Mouse (Mus musculus): ENCODE results near the gene Ldhal6b. TPM values are rescaled to one million over a fixed set of nuclear protein-coding genes. Genes with fewer than 3 reads are reported as not detected.

The Ldhal6b gene
- polyA plus RNA-seq, 1 experiment from 2014 or later = not detected

DNA sequence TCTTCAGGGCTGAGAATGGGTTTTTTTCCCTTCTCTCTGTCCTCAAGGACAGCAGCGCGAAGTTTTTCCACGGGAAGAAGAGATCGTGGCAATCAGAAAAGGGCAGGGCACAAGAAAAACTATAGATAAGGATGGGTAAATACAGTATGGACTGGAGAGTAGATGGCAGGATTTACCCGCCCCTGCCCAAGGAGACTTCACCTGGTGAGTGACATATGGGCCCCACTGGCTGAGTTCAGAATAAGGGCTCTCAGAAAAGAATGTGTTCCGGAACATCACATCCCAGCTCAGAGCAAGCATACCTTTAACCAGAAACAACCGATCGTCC, 21.2 kb upstream of the Ldhal6b start:
- peak overlapping the region; percentile 91 for H3K9ac ChIP-seq (ENCODE audit: low read length)
- peaks cover 11% of the 10 kb centered on the region; the same call in 1 of the 2 replicates for H3K4me1 ChIP-seq (ENCODE audit: control insufficient read depth, insufficient read depth, low read length)
- H3K27ac ChIP-seq (ENCODE audit: low read length) = peak overlapping the region; percentile 56; the same call in 1 of the 2 replicates
- H3K4me3 ChIP-seq (replicated peaks; ENCODE audit: low read length) = peak overlapping the region; percentile 82
- H3K9me3 ChIP-seq (replicated peaks; ENCODE audit: control insufficient read depth, low read length) = no peaks in the 10 kb centered on the region
- no peak; the same call in 1 of the 2 replicates for ATAC-seq (ENCODE audit: insufficient read depth, low FRiP score)
- WGBS = 1% methylated on average over 8 of the region's 8 CpGs
- no peaks in the 10 kb centered on the region for H3K27me3 ChIP-seq (ENCODE audit: control insufficient read depth, insufficient read depth, low read length)
- peak overlapping the region; percentile 93 for H3K4me2 ChIP-seq (ENCODE audit: low read depth, low read length)
- no peaks in the 10 kb centered on the region for H3K36me3 ChIP-seq (ENCODE audit: control insufficient read depth, insufficient read depth, low read length)

DNA sequence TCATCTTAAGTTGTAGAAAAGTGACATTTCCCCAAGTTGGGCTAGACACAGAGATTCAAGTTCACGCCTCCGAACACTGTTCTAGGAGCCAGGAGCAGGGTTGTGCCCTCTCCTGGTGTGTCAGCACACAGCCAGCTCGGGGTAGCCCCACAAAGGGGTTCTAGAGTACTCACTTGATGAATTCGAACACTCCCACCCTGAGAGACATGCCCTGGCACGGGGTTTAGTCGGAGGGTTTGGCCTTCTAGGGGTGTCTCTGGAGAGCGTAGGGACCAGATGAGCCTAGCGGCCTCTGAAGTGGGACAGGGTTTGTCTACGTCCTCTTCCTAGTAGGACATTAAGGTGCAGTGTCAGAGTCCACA, 11.2 kb upstream of the Ldhal6b start:
- H3K36me3 ChIP-seq (ENCODE audit: control insufficient read depth, insufficient read depth, low read length) = no peaks in the 10 kb centered on the region
- H3K9ac ChIP-seq (ENCODE audit: low read length) = no peak overlapping the region
- H3K27ac ChIP-seq (ENCODE audit: low read length) = no peak overlapping the region
- H3K9me3 ChIP-seq (replicated peaks; ENCODE audit: control insufficient read depth, low read length) = no peaks in the 10 kb centered on the region
- WGBS = 80% methylated on average over 9 of the region's 9 CpGs
- ATAC-seq (ENCODE audit: insufficient read depth, low FRiP score) = peak; percentile 45; the same call in 1 of the 2 replicates
- H3K4me2 ChIP-seq (ENCODE audit: low read depth, low read length) = no peak overlapping the region
- no peaks in the 10 kb centered on the region for H3K27me3 ChIP-seq (ENCODE audit: control insufficient read depth, insufficient read depth, low read length)
- H3K4me3 ChIP-seq (replicated peaks; ENCODE audit: low read length) = no peak overlapping the region
- H3K4me1 ChIP-seq (ENCODE audit: control insufficient read depth, insufficient read depth, low read length) = no peaks in the 10 kb centered on the region

GRCm38 (mm10) chr17:5429090-5429771, 10.7 kb upstream of the Ldhal6b start:
- H3K9me3 ChIP-seq (replicated peaks; ENCODE audit: control insufficient read depth, low read length) = no peaks in the 10 kb centered on the region
- 54% methylated on average over 10 of the region's 10 CpGs for WGBS
- H3K4me3 ChIP-seq (replicated peaks; ENCODE audit: low read length) = no peak overlapping the region
- no peak overlapping the region for H3K4me2 ChIP-seq (ENCODE audit: low read depth, low read length)
- H3K27me3 ChIP-seq (ENCODE audit: control insufficient read depth, insufficient read depth, low read length) = no peaks in the 10 kb centered on the region
- H3K27ac ChIP-seq (ENCODE audit: low read length) = no peak overlapping the region
- no peaks in the 10 kb centered on the region for H3K4me1 ChIP-seq (ENCODE audit: control insufficient read depth, insufficient read depth, low read length)
- peak; percentile 56; the same call in 1 of the 2 replicates for ATAC-seq (ENCODE audit: insufficient read depth, low FRiP score)
- H3K36me3 ChIP-seq (ENCODE audit: control insufficient read depth, insufficient read depth, low read length) = no peaks in the 10 kb centered on the region
- no peak overlapping the region for H3K9ac ChIP-seq (ENCODE audit: low read length)

- H3K4me2 ChIP-seq (ENCODE audit: low read depth, low read length) = no peak overlapping the region
- H3K27me3 ChIP-seq (ENCODE audit: control insufficient read depth, insufficient read depth, low read length) = no peaks in the 10 kb centered on the region
- H3K9me3 ChIP-seq (replicated peaks; ENCODE audit: control insufficient read depth, low read length) = no peaks in the 10 kb centered on the region
- WGBS = 44% methylated on average over 3 of the region's 3 CpGs
- no peak overlapping the region for H3K9ac ChIP-seq (ENCODE audit: low read length)
- H3K4me1 ChIP-seq (ENCODE audit: control insufficient read depth, insufficient read depth, low read length) = no peaks in the 10 kb centered on the region
- no peaks in the 10 kb centered on the region for H3K36me3 ChIP-seq (ENCODE audit: control insufficient read depth, insufficient read depth, low read length)
- H3K4me3 ChIP-seq (replicated peaks; ENCODE audit: low read length) = no peak overlapping the region
- no peak overlapping the region for H3K27ac ChIP-seq (ENCODE audit: low read length)
- ATAC-seq (ENCODE audit: insufficient read depth, low FRiP score) = no peak
Observed at GRCm38 (mm10) chr17:5425204-5425603, 6.6 kb upstream of the Ldhal6b start.

GRCm38 (mm10) chr17:5424156-5424555, 5.6 kb upstream of the Ldhal6b start:
- Histone ChIP-seq H3K4me2 (ENCODE audit: low read depth, low read length) (no peak overlapping the region), H3K27ac (ENCODE audit: low read length) (no peak overlapping the region), H3K27me3 (ENCODE audit: control insufficient read depth, insufficient read depth, low read length) (no peaks in the 10 kb centered on the region), H3K4me3 (replicated peaks; ENCODE audit: low read length) (no peak overlapping the region), H3K4me1 (ENCODE audit: control insufficient read depth, insufficient read depth, low read length) (no peaks in the 10 kb centered on the region), H3K9me3 (replicated peaks; ENCODE audit: control insufficient read depth, low read length) (no peaks in the 10 kb centered on the region), H3K9ac (ENCODE audit: low read length) (no peak overlapping the region), H3K36me3 (ENCODE audit: control insufficient read depth, insufficient read depth, low read length) (no peaks in the 10 kb centered on the region)
- ATAC-seq (ENCODE audit: insufficient read depth, low FRiP score) = no peak
- 80% methylated on average over 8 of the region's 8 CpGs for WGBS

- no peaks in the 10 kb centered on the region for H3K36me3 ChIP-seq (ENCODE audit: control insufficient read depth, insufficient read depth, low read length)
- no peak overlapping the region for H3K4me2 ChIP-seq (ENCODE audit: low read depth, low read length)
- H3K4me3 ChIP-seq (replicated peaks; ENCODE audit: low read length) = no peak overlapping the region
- ATAC-seq (ENCODE audit: insufficient read depth, low FRiP score) = no peak
- H3K4me1 ChIP-seq (ENCODE audit: control insufficient read depth, insufficient read depth, low read length) = no peaks in the 10 kb centered on the region
- no peaks in the 10 kb centered on the region for H3K9me3 ChIP-seq (replicated peaks; ENCODE audit: control insufficient read depth, low read length)
- H3K9ac ChIP-seq (ENCODE audit: low read length) = no peak overlapping the region
- WGBS = 36% methylated on average over 4 of the region's 4 CpGs
- no peak overlapping the region for H3K27ac ChIP-seq (ENCODE audit: low read length)
- no peaks in the 10 kb centered on the region for H3K27me3 ChIP-seq (ENCODE audit: control insufficient read depth, insufficient read depth, low read length)
Observed at GRCm38 (mm10) chr17:5421835-5422234, 3.3 kb upstream of the Ldhal6b start.

DNA sequence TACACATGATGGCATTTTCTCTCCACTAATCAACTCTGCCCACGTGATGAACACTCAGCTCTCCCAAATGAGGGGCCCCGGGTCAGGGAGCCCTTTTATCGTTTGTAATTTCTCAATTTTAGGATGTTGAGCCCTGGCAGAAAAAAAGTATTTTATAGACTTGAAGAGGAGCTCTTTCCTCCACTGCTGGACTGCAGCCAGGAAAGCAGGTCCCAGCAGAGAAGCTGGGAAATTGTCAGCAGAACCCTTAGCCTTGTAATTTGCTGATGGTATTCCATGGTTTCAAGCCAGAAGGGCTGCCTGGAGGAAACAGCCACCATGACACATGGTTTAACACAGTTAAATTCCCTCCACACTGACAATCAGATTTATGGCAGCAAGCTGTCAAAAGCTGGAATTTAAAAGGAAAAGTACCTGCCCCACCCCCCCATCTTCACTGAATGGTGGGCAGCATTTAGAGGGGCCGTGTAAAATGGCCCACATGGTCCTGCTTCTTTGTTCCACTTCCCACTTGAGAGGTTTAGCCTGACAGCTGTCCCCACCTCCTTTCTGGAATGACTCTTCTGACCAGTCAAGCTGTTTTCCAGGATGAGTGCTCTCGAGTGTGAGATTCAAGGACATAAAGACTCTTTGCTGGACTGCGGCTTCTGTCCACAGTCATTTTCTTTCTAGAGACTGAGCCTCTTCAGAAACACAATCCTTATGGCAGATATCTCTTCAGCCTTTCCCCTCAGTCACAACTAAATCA, 1.4 kb upstream of the Ldhal6b start:
- Histone ChIP-seq H3K36me3 (ENCODE audit: control insufficient read depth, insufficient read depth, low read length) (no peaks in the 10 kb centered on the region), H3K4me2 (ENCODE audit: low read depth, low read length) (no peak overlapping the region), H3K4me3 (replicated peaks; ENCODE audit: low read length) (no peak overlapping the region), H3K4me1 (ENCODE audit: control insufficient read depth, insufficient read depth, low read length) (no peaks in the 10 kb centered on the region), H3K27me3 (ENCODE audit: control insufficient read depth, insufficient read depth, low read length) (no peaks in the 10 kb centered on the region), H3K9me3 (replicated peaks; ENCODE audit: control insufficient read depth, low read length) (no peaks in the 10 kb centered on the region), H3K27ac (ENCODE audit: low read length) (no peak overlapping the region), H3K9ac (ENCODE audit: low read length) (no peak overlapping the region)
- ATAC-seq (ENCODE audit: insufficient read depth, low FRiP score) = no peak
- WGBS = 69% methylated on average over 6 of the region's 6 CpGs

DNA sequence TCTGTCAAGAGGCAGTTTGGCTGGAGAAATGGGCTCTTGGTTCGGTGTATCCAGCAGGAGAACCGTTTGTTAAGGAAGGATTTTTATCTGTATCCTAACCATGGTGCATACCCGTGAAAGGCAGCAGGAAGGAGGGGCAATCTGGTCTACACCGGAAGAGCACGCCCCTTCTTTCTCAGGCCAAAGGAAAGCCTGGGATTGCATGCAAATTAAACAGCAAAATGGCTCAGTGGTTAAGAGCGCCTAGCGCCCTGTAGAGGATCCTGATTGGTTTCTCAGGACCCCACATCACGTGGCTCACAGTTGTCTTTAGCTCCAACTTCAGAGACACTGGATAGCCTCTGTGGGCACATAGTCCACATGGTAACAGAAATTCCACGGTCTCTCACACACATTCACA, 489 bp upstream of the Ldhal6b start:
- no peak for ATAC-seq (ENCODE audit: insufficient read depth, low FRiP score)
- no peak overlapping the region for H3K9ac ChIP-seq (ENCODE audit: low read length)
- no peaks in the 10 kb centered on the region for H3K4me1 ChIP-seq (ENCODE audit: control insufficient read depth, insufficient read depth, low read length)
- H3K9me3 ChIP-seq (replicated peaks; ENCODE audit: control insufficient read depth, low read length) = no peaks in the 10 kb centered on the region
- no peak overlapping the region for H3K4me3 ChIP-seq (replicated peaks; ENCODE audit: low read length)
- no peak overlapping the region for H3K4me2 ChIP-seq (ENCODE audit: low read depth, low read length)
- H3K27me3 ChIP-seq (ENCODE audit: control insufficient read depth, insufficient read depth, low read length) = no peaks in the 10 kb centered on the region
- H3K36me3 ChIP-seq (ENCODE audit: control insufficient read depth, insufficient read depth, low read length) = no peaks in the 10 kb centered on the region
- 81% methylated on average over 9 of the region's 9 CpGs for WGBS
- H3K27ac ChIP-seq (ENCODE audit: low read length) = no peak overlapping the region

GRCm38 (mm10) chr17:5416518-5416917, 2.0 kb downstream of the Ldhal6b start:
- WGBS = 90% methylated on average over 3 of the region's 3 CpGs
- Histone ChIP-seq H3K9ac (ENCODE audit: low read length) (no peak overlapping the region), H3K4me2 (ENCODE audit: low read depth, low read length) (no peak overlapping the region), H3K4me3 (replicated peaks; ENCODE audit: low read length) (no peak overlapping the region), H3K4me1 (ENCODE audit: control insufficient read depth, insufficient read depth, low read length) (no peaks in the 10 kb centered on the region), H3K27me3 (ENCODE audit: control insufficient read depth, insufficient read depth, low read length) (no peaks in the 10 kb centered on the region), H3K27ac (ENCODE audit: low read length) (no peak overlapping the region), H3K9me3 (replicated peaks; ENCODE audit: control insufficient read depth, low read length) (no peaks in the 10 kb centered on the region), H3K36me3 (ENCODE audit: control insufficient read depth, insufficient read depth, low read length) (0 out of 2 replicates have a peak, but pooled peaks cover under 1% of the 10 kb centered on the region)
- no peak for ATAC-seq (ENCODE audit: insufficient read depth, low FRiP score)
